8 mouse cellular contexts compared by ENCODE assay signal in the genomic region with DNA sequence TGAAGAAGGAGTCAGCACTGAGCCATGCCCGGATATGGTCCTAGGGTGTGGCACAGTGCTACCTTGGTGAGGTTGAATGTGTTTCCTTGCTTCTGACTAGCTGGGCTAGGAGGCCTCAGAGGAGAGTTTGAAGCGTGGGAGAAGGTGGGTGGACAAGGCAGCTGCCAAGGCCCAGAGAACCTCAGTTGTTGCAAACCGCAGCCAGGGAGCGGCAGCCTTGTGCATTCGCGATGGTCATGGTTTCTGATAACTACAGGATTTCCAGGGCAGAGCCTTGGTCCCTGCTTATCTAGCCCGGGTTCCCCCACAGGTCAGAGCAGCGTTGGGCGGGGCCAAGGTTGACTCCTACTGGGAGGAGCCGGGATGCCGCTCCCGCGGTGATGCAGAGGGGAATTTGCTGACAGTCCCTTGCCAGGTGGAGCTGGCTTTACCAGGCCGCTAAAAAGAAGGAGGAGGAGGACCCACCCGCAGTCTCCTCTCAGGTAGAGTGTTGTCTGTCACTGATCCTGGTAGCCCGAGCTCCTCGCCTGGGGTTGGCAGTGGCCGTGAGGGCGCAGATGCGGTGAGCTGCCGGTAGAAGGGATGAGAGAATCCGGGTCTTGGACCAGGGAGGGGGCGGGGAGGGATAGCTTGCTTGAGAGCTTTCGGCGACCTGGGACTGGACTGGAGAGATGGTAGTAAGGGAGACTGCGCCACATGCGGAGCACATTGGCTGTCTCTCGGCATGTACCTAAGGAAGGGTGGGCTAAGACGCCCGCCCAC. TPM values are rescaled to one million over a fixed set of nuclear protein-coding genes. Genes with fewer than 3 reads are reported as not detected.
DNase-seq lines count a peak whose midpoint lies in the region; ATAC-seq lines count a peak whose summit lies in the region.
"Had no signal": no experiment of that assay in that cellular context is flagged by ENCODE, and none has a peak within 500 bp of the region (broad histone marks: within the 10 kb centered on the region; RNA-seq: fewer than 3 reads in every experiment).

No protein-coding gene starts in this region.

- peak overlapping the region; percentile 22; the same call in 1 of the 2 replicates for H3K9ac ChIP-seq in embryonic facial prominence, embryonic 14.5 days (ENCODE audit: low read depth, low read length)
- peak overlapping the region; percentile 80 for H3K9ac ChIP-seq in hindbrain, embryonic 13.5 days
- H3K9ac ChIP-seq in limb, embryonic 11.5 days (ENCODE audit: low read length) = no peak overlapping the region

- peaks cover 24% of the 10 kb centered on the region for H3K27me3 ChIP-seq in embryonic facial prominence, embryonic 14.5 days (replicated peaks; ENCODE audit: control insufficient read depth, insufficient read depth, low read length)
- H3K27me3 ChIP-seq in hindbrain, embryonic 13.5 days = peaks cover 13% of the 10 kb centered on the region
- peaks cover 21% of the 10 kb centered on the region for H3K27me3 ChIP-seq in limb, embryonic 11.5 days (ENCODE audit: control insufficient read depth, insufficient read depth, low read length)

- ATAC-seq in embryonic facial prominence, embryonic 14.5 days (ENCODE audit: low read depth) = peak; percentile 68; the same call in 1 of the 2 replicates
- ATAC-seq in hindbrain, embryonic 13.5 days (ENCODE audit: low FRiP score) = peak; percentile 77
- no peak for ATAC-seq in limb, embryonic 11.5 days (ENCODE audit: insufficient number of reproducible peaks, low FRiP score, low TSS enrichment, low read depth)

- peak overlapping the region; percentile 47 for H3K4me2 ChIP-seq in embryonic facial prominence, embryonic 14.5 days (ENCODE audit: low read depth, low read length)
- H3K4me2 ChIP-seq in hindbrain, embryonic 13.5 days = peak overlapping the region; percentile 68
- H3K4me2 ChIP-seq in limb, embryonic 11.5 days (ENCODE audit: low read depth, severe bottlenecking) = peak overlapping the region; percentile 1; the same call in 1 of the 2 replicates

- H3K36me3 ChIP-seq in embryonic facial prominence, embryonic 14.5 days (ENCODE audit: control insufficient read depth, insufficient read depth, low read length) = no peaks in the 10 kb centered on the region
- no peaks in the 10 kb centered on the region for H3K36me3 ChIP-seq in hindbrain, embryonic 13.5 days
- no peaks in the 10 kb centered on the region for H3K36me3 ChIP-seq in limb, embryonic 11.5 days (ENCODE audit: control insufficient read depth, insufficient read depth, low read length)

- no peak overlapping the region for H3K27ac ChIP-seq in embryonic facial prominence, embryonic 14.5 days (replicated peaks; ENCODE audit: low read depth, low read length)
- peak overlapping the region; percentile 83 for H3K27ac ChIP-seq in hindbrain, embryonic 13.5 days
- no peak overlapping the region for H3K27ac ChIP-seq in limb, embryonic 11.5 days (replicated peaks; ENCODE audit: low read depth, low read length)

- no peaks in the 10 kb centered on the region for H3K4me1 ChIP-seq in embryonic facial prominence, embryonic 14.5 days (ENCODE audit: control insufficient read depth, insufficient read depth, low read length)
- peaks cover 24% of the 10 kb centered on the region for H3K4me1 ChIP-seq in hindbrain, embryonic 13.5 days (replicated peaks)
- H3K4me1 ChIP-seq in limb, embryonic 11.5 days (ENCODE audit: control insufficient read depth, insufficient read depth, low read length) = no peaks in the 10 kb centered on the region

- no peaks in the 10 kb centered on the region for H3K9me3 ChIP-seq in embryonic facial prominence, embryonic 14.5 days (ENCODE audit: control insufficient read depth, low read length)
- no peaks in the 10 kb centered on the region for H3K9me3 ChIP-seq in hindbrain, embryonic 13.5 days
- no peaks in the 10 kb centered on the region for H3K9me3 ChIP-seq in limb, embryonic 11.5 days (ENCODE audit: control insufficient read depth, low read length)

- 5% methylated on average over 26 of the region's 30 CpGs for WGBS in embryonic facial prominence, embryonic 14.5 days
- WGBS in hindbrain, embryonic 13.5 days = 3% methylated on average over 30 of the region's 30 CpGs
- 3% methylated on average over 30 of the region's 30 CpGs for WGBS in limb, embryonic 11.5 days

- peak overlapping the region; percentile 20 for H3K4me3 ChIP-seq in embryonic facial prominence, embryonic 14.5 days (ENCODE audit: low read depth, low read length)
- H3K4me3 ChIP-seq in hindbrain, embryonic 13.5 days = peak overlapping the region; percentile 55
- 0 out of 2 replicates have a peak overlapping the region, but pooled peaks have one; percentile 6 for H3K4me3 ChIP-seq in limb, embryonic 11.5 days (ENCODE audit: low read depth, low read length)

- DNase-seq in MN1 (ENCODE audit: low spot score) = peak; percentile 59
- peak; percentile 33 for DNase-seq in adrenal gland, postnatal 25 days
- DNase-seq in embryonic facial prominence, embryonic 14.5 days (ENCODE audit: low spot score) = peak; percentile 22
- DNase-seq in limb, embryonic 11.5 days (ENCODE audit: low spot score) = no peak
- DNase-seq in retina, postnatal 7 days (ENCODE audit: low read depth, low spot score) = peak; percentile 37
- DNase-seq in spleen, postnatal 4 days (ENCODE audit: low spot score in 2 of 2) = no peak

RNA-seq across cellular contexts. Expression of gene Tmem63c, which starts 5.2 kb away (rescaled TPM):
- 0.71 and 1.5 TPM in 2 replicates for total RNA-seq in adrenal gland, postnatal 25 days (2021)
- polyA plus RNA-seq in embryonic facial prominence, embryonic 14.5 days (2014; fragmentation: Nextera tagmentation; extraction: Ambion mirVana) = 0.74 and 1.4 TPM in 2 replicates
- polyA plus RNA-seq in hindbrain, embryonic 13.5 days (2015; fragmentation: Nextera tagmentation; extraction: Ambion mirVana) = 6.8 and 7.3 TPM in 2 replicates
- 0.07 TPM in 1 of 2 replicates, not detected in the other for polyA plus RNA-seq in limb, embryonic 11.5 days (2014; fragmentation: Nextera tagmentation; extraction: Ambion mirVana)

RNA-seq across cellular contexts. Expression of gene Zdhhc22, which starts 36.1 kb away (rescaled TPM):
- 0.86 and 1.9 TPM in 2 replicates for total RNA-seq in adrenal gland, postnatal 25 days (2021)
- polyA plus RNA-seq in embryonic facial prominence, embryonic 14.5 days (2014; fragmentation: Nextera tagmentation; extraction: Ambion mirVana) = 2.3 and 3.2 TPM in 2 replicates
- polyA plus RNA-seq in hindbrain, embryonic 13.5 days (2015; fragmentation: Nextera tagmentation; extraction: Ambion mirVana) = 12.1 and 13.4 TPM in 2 replicates
- 0.05 TPM in 1 of 2 replicates, not detected in the other for polyA plus RNA-seq in limb, embryonic 11.5 days (2014; fragmentation: Nextera tagmentation; extraction: Ambion mirVana)
- total RNA-seq: heart, postnatal 14 days had no signal

Comparison
In these comparisons a context has a peak if more than half of its experiments do, and no peak if none do; other contexts are left out.
1. DNase-seq: peak in MN1 (single experiment), adrenal gland, postnatal 25 days (single experiment), embryonic facial prominence, embryonic 14.5 days (single experiment) and retina, postnatal 7 days (single experiment); none in limb, embryonic 11.5 days (single experiment) and spleen, postnatal 4 days (0 of 2).
2. H3K4me2 ChIP-seq: peak in every context shown above with its lines; median percentile 68 in hindbrain, embryonic 13.5 days; 47 in embryonic facial prominence, embryonic 14.5 days; 1 in limb, embryonic 11.5 days.
3. Peak in every context shown above with its lines, with median percentiles within 50 percentile points of each other: H3K4me3 ChIP-seq.